Mouse (Mus musculus) c-Kit-positive CD71-positive TER-119-negative erythroid progenitor cells, embryonic 14.5 days (primary cell): ENCODE results near the gene Olfr1140.

ENCODE experiments used
- DNase-seq: peaks from one replicate; pipeline ENCODE4 v3.0.0-alpha.2; 2013; ENCODE audit warnings: low read depth

The Olfr1140 gene

GRCm38 (mm10) chr2:87743452-87743851, at the start of gene Olfr1140:
Gene Olfr1140, plus strand, starts transcription at chr2:87743752.
- DNase-seq = no peak

- no peak for DNase-seq
Measured at GRCm38 (mm10) chr2:87693847-87694246, 49.7 kb upstream of the Olfr1140 start, which contains the start of gene Olfr1136. Gene Olfr1136, minus strand, starts transcription at chr2:87693947.

- DNase-seq = no peak
Measured at GRCm38 (mm10) chr2:87713079-87713478, 30.5 kb upstream of the Olfr1140 start, which contains the start of gene Olfr1137. Gene Olfr1137, minus strand, starts transcription at chr2:87713179.

GRCm38 (mm10) chr2:87739878-87740277, 3.7 kb upstream of the Olfr1140 start, which contains the start of gene Olfr1138:
Gene Olfr1138, minus strand, starts transcription at chr2:87739978.
- DNase-seq = no peak

- no peak for DNase-seq
Measured at GRCm38 (mm10) chr2:87753891-87754290, 10.3 kb downstream of the Olfr1140 start, which contains the start of gene Olfr1141. Gene Olfr1141, minus strand, starts transcription at chr2:87753991.

GRCm38 (mm10) chr2:87776143-87776542, 32.6 kb downstream of the Olfr1140 start:
- no peak for DNase-seq

GRCm38 (mm10) chr2:87779183-87779582, 35.6 kb downstream of the Olfr1140 start, which contains the start of gene Olfr152:
Gene Olfr152, plus strand, starts transcription at chr2:87779483.
- no peak for DNase-seq
